Mouse (Mus musculus) lung, postnatal 0 days (tissue): ENCODE results near the gene Zfp672.

Experiments used
- CTCF ChIP-seq: IDR thresholded peaks from 2 replicates; pipeline ENCODE4 v1.5.1; 2016; ENCODE audit warnings: antibody characterized with exemption, mild to moderate bottlenecking
- EP300 ChIP-seq: IDR thresholded peaks from 2 replicates; pipeline ENCODE4 v1.6.1; 2016; ENCODE audit warnings: antibody characterized with exemption, mild to moderate bottlenecking, control low read depth

- TF ChIP-seq CTCF: no peak
- TF ChIP-seq EP300: no peak
These were observed 49.4 kb upstream of the Zfp672 start for GRCm38 (mm10) chr11:58379516-58379915.
